Mouse (Mus musculus) testis, postnatal 14 days (tissue): ENCODE data around the gene Rgs4.
A peak's percentile ranks its signal among the peaks of the same experiment; 100 is the strongest.

Source experiments
- DNase-seq: peaks from one replicate; pipeline ENCODE4 v3.0.0; 2021; ENCODE audit warnings: low spot score

Rgs4 gene

GRCm38 (mm10) chr1:169747473-169747872 lies at the start of gene Rgs4:
TSS of gene Rgs4 (minus strand) at chr1:169747642.
- peak; percentile 24 for DNase-seq

- no peak for DNase-seq
These were observed 45.0 kb upstream of the Rgs4 start for GRCm38 (mm10) chr1:169792437-169792836.

GRCm38 (mm10) chr1:169785981-169786380 lies 38.5 kb upstream of the Rgs4 start:
- no peak for DNase-seq

- DNase-seq: no peak
These were observed 29.1 kb upstream of the Rgs4 start for GRCm38 (mm10) chr1:169776566-169776965.

- no peak for DNase-seq
These were observed 17.1 kb upstream of the Rgs4 start for GRCm38 (mm10) chr1:169764619-169764955.

- no peak for DNase-seq
These were observed 16.6 kb upstream of the Rgs4 start for GRCm38 (mm10) chr1:169763858-169764618.

GRCm38 (mm10) chr1:169762524-169762923 lies 15.1 kb upstream of the Rgs4 start:
- DNase-seq: no peak

- no peak for DNase-seq
These were observed 9.1 kb upstream of the Rgs4 start for GRCm38 (mm10) chr1:169756532-169756931.

- no peak for DNase-seq
These were observed 5.0 kb upstream of the Rgs4 start for GRCm38 (mm10) chr1:169752395-169752794.

GRCm38 (mm10) chr1:169748439-169748838 lies 997 bp upstream of the Rgs4 start:
- no peak for DNase-seq

- no peak for DNase-seq
These were observed 460 bp upstream of the Rgs4 start for GRCm38 (mm10) chr1:169747902-169748301.

- DNase-seq: no peak
These were observed 6.3 kb downstream of the Rgs4 start for GRCm38 (mm10) chr1:169741147-169741546.

GRCm38 (mm10) chr1:169737231-169737630 lies 10.2 kb downstream of the Rgs4 start:
- DNase-seq: no peak

- DNase-seq: no peak
These were observed 11.3 kb downstream of the Rgs4 start for GRCm38 (mm10) chr1:169736139-169736538.

- DNase-seq: no peak
These were observed 16.8 kb downstream of the Rgs4 start for GRCm38 (mm10) chr1:169730599-169731100.

- no peak for DNase-seq
These were observed 21.1 kb downstream of the Rgs4 start for GRCm38 (mm10) chr1:169726319-169726718.

- no peak for DNase-seq
These were observed 25.6 kb downstream of the Rgs4 start for GRCm38 (mm10) chr1:169721836-169722235.

GRCm38 (mm10) chr1:169704395-169705087 lies 42.9 kb downstream of the Rgs4 start:
- no peak for DNase-seq

- DNase-seq: no peak
These were observed 48.3 kb downstream of the Rgs4 start for GRCm38 (mm10) chr1:169699184-169699583.

- DNase-seq: no peak
These were observed 50.2 kb downstream of the Rgs4 start for GRCm38 (mm10) chr1:169697236-169697635.

- DNase-seq: no peak
These were observed 52.1 kb downstream of the Rgs4 start for GRCm38 (mm10) chr1:169695356-169695755.

- no peak for DNase-seq
These were observed 53.9 kb downstream of the Rgs4 start for GRCm38 (mm10) chr1:169693537-169693936.

GRCm38 (mm10) chr1:169693040-169693439 lies 54.4 kb downstream of the Rgs4 start:
- no peak for DNase-seq
